Mouse (Mus musculus): ENCODE data around the gene Hpse. TPM values are rescaled to one million over a fixed set of nuclear protein-coding genes. Genes with fewer than 3 reads are reported as not detected.

Hpse gene
- polyA plus RNA-seq, 1 experiment: 1.2 TPM

- Histone ChIP-seq H3K4me1 (ENCODE audit: control insufficient read depth, insufficient read depth, low read length) (peaks cover 2% of the 10 kb centered on the region; the same call in 1 of the 2 replicates), H3K4me3 (ENCODE audit: insufficient read depth, low read length) (no peak overlapping the region), H3K27ac (ENCODE audit: insufficient read depth, low read length) (no peak overlapping the region)
- no peak for TF ChIP-seq POLR2A (IDR thresholded peaks at IDR 0.05; ENCODE audit: extremely low read depth, insufficient read depth, low read length)
- no peak for TF ChIP-seq CTCF (IDR thresholded peaks at IDR 0.05; ENCODE audit: extremely low read depth, insufficient read depth, low read length)
These were observed 84.5 kb downstream of the Hpse start for GRCm38 (mm10) chr5:100634885-100635478.

- no peak overlapping the region for H3K4me3 ChIP-seq (ENCODE audit: insufficient read depth, low read length)
- H3K27ac ChIP-seq (ENCODE audit: insufficient read depth, low read length): no peak overlapping the region
- H3K4me1 ChIP-seq (ENCODE audit: control insufficient read depth, insufficient read depth, low read length): peaks cover 2% of the 10 kb centered on the region; the same call in 1 of the 2 replicates
- no peak for TF ChIP-seq POLR2A (IDR thresholded peaks at IDR 0.05; ENCODE audit: extremely low read depth, insufficient read depth, low read length)
- no peak for TF ChIP-seq CTCF (IDR thresholded peaks at IDR 0.05; ENCODE audit: extremely low read depth, insufficient read depth, low read length)
These were observed 86.9 kb downstream of the Hpse start for GRCm38 (mm10) chr5:100632540-100633129.

Other genes starting within 250 kb of the Hpse start
- gene Lin54, start 219.1 kb downstream of the Hpse start, polyA plus RNA-seq (2012; rRNA removed): 7.2 and 7.5 TPM in 2 replicates
- gene Cops4, start 201.4 kb downstream of the Hpse start, polyA plus RNA-seq (2012; rRNA removed): 73.3 and 76.8 TPM in 2 replicates
- gene Plac8, start 147.5 kb downstream of the Hpse start, polyA plus RNA-seq (2012; rRNA removed): 0.55 and 0.96 TPM in 2 replicates
- 157 and 158 TPM in 2 replicates for gene Coq2, start 44.6 kb downstream of the Hpse start, polyA plus RNA-seq (2012; rRNA removed)
- 40.4 and 41.7 TPM in 2 replicates for gene Helq, start 78.9 kb upstream of the Hpse start, polyA plus RNA-seq (2012; rRNA removed)
- 39.8 and 43.1 TPM in 2 replicates for gene Mrps18c, start 78.9 kb upstream of the Hpse start, polyA plus RNA-seq (2012; rRNA removed)
- gene Abraxas1, start 101.2 kb upstream of the Hpse start, polyA plus RNA-seq (2012; rRNA removed): 9.1 and 9.6 TPM in 2 replicates
- gene Gpat3, start 126.0 kb upstream of the Hpse start, polyA plus RNA-seq (2012; rRNA removed): 3.0 and 4.0 TPM in 2 replicates

Measured in cortical plate, adult 2 months (tissue).